Mouse (Mus musculus) urinary bladder, postnatal 14 days (tissue): ENCODE data around the gene Gm21679.
"Not testable (repeated sequence)": the region's sequence is repeated elsewhere in the genome, so short reads cannot be mapped to it uniquely, and the experiment has no call there.

Experiments
- DNase-seq: peaks from one replicate; pipeline ENCODE4 v3.0.0; 2021; ENCODE audit warnings: low spot score

Gm21679 gene

GRCm38 (mm10) chrY:29683270-29683669 lies at the start of gene Gm21679:
TSS of gene Gm21679 (minus strand) at chrY:29683370.
- DNase-seq, result not testable (repeated sequence)
